Mouse (Mus musculus) cerebellum, adult 2 months (tissue): ENCODE results near the gene Ccdc12. TPM values are rescaled to one million over a fixed set of nuclear protein-coding genes. Genes with fewer than 3 reads are reported as not detected.
A peak's percentile ranks its signal among the peaks of the same experiment; 100 is the strongest.

Experiments
- DNase-seq, 2 experiments: peaks; one replicate each; pipeline ENCODE4 v3.0.0; 2021
- H3K27ac ChIP-seq: fragments of 200-500 bp; 2 replicates; pipeline ENCODE4 v1.5.1; 2012; ENCODE audit warnings: low read length, control low read depth, inconsistent platforms; ENCODE audit not compliant: insufficient read depth
- H3K27me3 ChIP-seq: fragments of 200-500 bp; 2 replicates; pipeline ENCODE4 v1.6.1; 2012; ENCODE audit warnings: inconsistent platforms, mild to moderate bottlenecking, low read length, moderate library complexity; ENCODE audit not compliant: control insufficient read depth, insufficient read depth
- H3K4me1 ChIP-seq: fragments of 200-500 bp; 2 replicates; pipeline ENCODE4 v1.6.1; 2011; ENCODE audit warnings: low read length; ENCODE audit not compliant: control insufficient read depth, insufficient read depth
- H3K4me3 ChIP-seq: fragments of 200-500 bp; replicated peaks from 2 replicates; pipeline ENCODE3; 2011; ENCODE audit warnings: mild to moderate bottlenecking, low read depth, low read length, control low read depth; ENCODE audit not compliant: insufficient read depth
- CTCF ChIP-seq: fragments of 200-500 bp; IDR thresholded peaks from 2 replicates; pipeline ENCODE4 v1.5.1; 2011; ENCODE audit warnings: low read depth, mild to moderate bottlenecking, control low read depth, low read length, moderate library complexity, borderline replicate concordance; ENCODE audit not compliant: insufficient read depth
- POLR2A ChIP-seq: fragments of 200-500 bp; IDR thresholded peaks from 2 replicates; pipeline ENCODE4 v1.6.1; 2011; ENCODE audit warnings: low read length, control low read depth, borderline replicate concordance; ENCODE audit not compliant: insufficient read depth
- WGBS: fragments of 180-500 bp; shearing (Covaris S2); methylation state at CpG from one replicate; pipeline ENCODE4 v1.1.7; 2018; 5-methylcytosine and 5-hydroxymethylcytosine counted together
- polyA plus RNA-seq: library from polyadenylated mRNA; depleted of rRNA; stranded (reverse); fragments of >200 nt; gene quantifications from 2 replicates; pipeline ENCODE4 v1.2.3, GENCODE M21; 2012

Ccdc12 gene
- polyA plus RNA-seq, 1 experiment = 102 TPM

GRCm38 (mm10) chr9:110635225-110635624 lies 21.1 kb upstream of the Ccdc12 start:
- H3K27me3 ChIP-seq = no peaks in the 10 kb centered on the region
- DNase-seq = peak; percentile 78 to 89
- no peak overlapping the region for H3K27ac ChIP-seq
- H3K4me3 ChIP-seq = no peak overlapping the region
- WGBS = 13% methylated on average over 19 of the region's 19 CpGs
- peaks cover 15% of the 10 kb centered on the region for H3K4me1 ChIP-seq
- TF ChIP-seq CTCF (peak; percentile 92), POLR2A (no peak)

- no peaks in the 10 kb centered on the region for H3K27me3 ChIP-seq
- DNase-seq = peak; percentile 52 to 63
- TF ChIP-seq POLR2A (no peak), CTCF (no peak)
- 12% methylated on average over 10 of the region's 10 CpGs for WGBS
- H3K4me3 ChIP-seq = no peak overlapping the region
- no peak overlapping the region for H3K27ac ChIP-seq
- peaks cover 15% of the 10 kb centered on the region for H3K4me1 ChIP-seq
Measured at GRCm38 (mm10) chr9:110638611-110639021, 17.7 kb upstream of the Ccdc12 start.

- H3K4me1 ChIP-seq = peaks cover 15% of the 10 kb centered on the region
- 93% methylated on average over 5 of the region's 5 CpGs for WGBS
- no peak overlapping the region for H3K27ac ChIP-seq
- DNase-seq = no peak
- H3K4me3 ChIP-seq = no peak overlapping the region
- TF ChIP-seq POLR2A (no peak), CTCF (no peak)
- no peaks in the 10 kb centered on the region for H3K27me3 ChIP-seq
Measured at GRCm38 (mm10) chr9:110641006-110641405, 15.3 kb upstream of the Ccdc12 start.

- Histone ChIP-seq H3K4me1 (peaks cover 12% of the 10 kb centered on the region), H3K4me3 (no peak overlapping the region), H3K27me3 (no peaks in the 10 kb centered on the region), H3K27ac (no peak overlapping the region)
- WGBS = 39% methylated on average over 5 of the region's 5 CpGs
- TF ChIP-seq POLR2A (no peak), CTCF (no peak)
- DNase-seq = no peak
Measured at GRCm38 (mm10) chr9:110642812-110643524, 13.3 kb upstream of the Ccdc12 start.

- TF ChIP-seq CTCF (no peak), POLR2A (no peak)
- DNase-seq = no peak
- Histone ChIP-seq H3K27me3 (no peaks in the 10 kb centered on the region), H3K4me1 (peaks cover 4% of the 10 kb centered on the region), H3K27ac (no peak overlapping the region), H3K4me3 (no peak overlapping the region)
- 73% methylated on average over 9 of the region's 9 CpGs for WGBS
Measured at GRCm38 (mm10) chr9:110643787-110644186, 12.5 kb upstream of the Ccdc12 start.

GRCm38 (mm10) chr9:110644295-110644694 lies 12.0 kb upstream of the Ccdc12 start:
- Histone ChIP-seq H3K27me3 (no peaks in the 10 kb centered on the region), H3K4me3 (no peak overlapping the region), H3K27ac (no peak overlapping the region), H3K4me1 (no peaks in the 10 kb centered on the region)
- 85% methylated on average over 10 of the region's 10 CpGs for WGBS
- TF ChIP-seq CTCF (no peak), POLR2A (no peak)
- DNase-seq = no peak

- Histone ChIP-seq H3K4me1 (no peaks in the 10 kb centered on the region), H3K27me3 (no peaks in the 10 kb centered on the region), H3K4me3 (no peak overlapping the region), H3K27ac (no peak overlapping the region)
- DNase-seq = no peak
- TF ChIP-seq CTCF (no peak), POLR2A (no peak)
- 88% methylated on average over 9 of the region's 9 CpGs for WGBS
Measured at GRCm38 (mm10) chr9:110645219-110645618, 11.1 kb upstream of the Ccdc12 start.

- Histone ChIP-seq H3K27me3 (no peaks in the 10 kb centered on the region), H3K4me3 (no peak overlapping the region), H3K4me1 (peaks cover 10% of the 10 kb centered on the region; the same call in 1 of the 2 replicates), H3K27ac (no peak overlapping the region)
- TF ChIP-seq CTCF = no peak
- no peak for TF ChIP-seq POLR2A
- DNase-seq = no peak
Measured at GRCm38 (mm10) chr9:110649775-110650174, 6.5 kb upstream of the Ccdc12 start.

- no peak overlapping the region for H3K27ac ChIP-seq
- no peak for DNase-seq
- TF ChIP-seq POLR2A (no peak), CTCF (no peak)
- no peak overlapping the region for H3K4me3 ChIP-seq
- 35% methylated on average over 13 of the region's 13 CpGs for WGBS
- peaks cover 17% of the 10 kb centered on the region for H3K4me1 ChIP-seq
- H3K27me3 ChIP-seq = no peaks in the 10 kb centered on the region
Measured at GRCm38 (mm10) chr9:110651931-110652722, 4.2 kb upstream of the Ccdc12 start.
